Mouse (Mus musculus): Measurements from ENCODE around the gene Gm21987.

DNA sequence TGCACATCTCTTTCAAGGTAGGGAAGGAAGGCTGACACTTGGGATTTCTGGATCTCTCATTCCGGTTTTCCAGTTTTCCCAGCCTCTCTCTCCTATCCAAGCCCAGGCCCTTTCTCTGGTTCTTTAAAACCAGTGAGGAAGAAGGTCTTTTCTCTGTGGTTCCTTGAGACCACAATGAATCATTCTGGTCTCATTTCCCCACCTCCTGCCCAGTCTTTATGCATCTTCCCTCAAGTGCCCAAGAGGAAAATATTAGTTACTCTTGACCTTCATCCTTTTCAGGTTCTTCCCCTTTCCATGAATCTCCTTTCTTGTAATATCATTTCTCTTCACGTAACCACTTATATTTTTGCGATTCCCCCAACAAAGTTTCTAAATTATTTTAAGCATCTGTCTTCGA, 38.9 kb downstream of the Gm21987 start:
- no peak for TF ChIP-seq GATA1 (IDR thresholded peaks at IDR 0.05; ENCODE audit: low read length)
- TF ChIP-seq TAL1 (IDR thresholded peaks at IDR 0.05; ENCODE audit: low read length), result no peak
